Mouse (Mus musculus): ENCODE data around the gene Tnfrsf19.

Tnfrsf19 gene

DNA sequence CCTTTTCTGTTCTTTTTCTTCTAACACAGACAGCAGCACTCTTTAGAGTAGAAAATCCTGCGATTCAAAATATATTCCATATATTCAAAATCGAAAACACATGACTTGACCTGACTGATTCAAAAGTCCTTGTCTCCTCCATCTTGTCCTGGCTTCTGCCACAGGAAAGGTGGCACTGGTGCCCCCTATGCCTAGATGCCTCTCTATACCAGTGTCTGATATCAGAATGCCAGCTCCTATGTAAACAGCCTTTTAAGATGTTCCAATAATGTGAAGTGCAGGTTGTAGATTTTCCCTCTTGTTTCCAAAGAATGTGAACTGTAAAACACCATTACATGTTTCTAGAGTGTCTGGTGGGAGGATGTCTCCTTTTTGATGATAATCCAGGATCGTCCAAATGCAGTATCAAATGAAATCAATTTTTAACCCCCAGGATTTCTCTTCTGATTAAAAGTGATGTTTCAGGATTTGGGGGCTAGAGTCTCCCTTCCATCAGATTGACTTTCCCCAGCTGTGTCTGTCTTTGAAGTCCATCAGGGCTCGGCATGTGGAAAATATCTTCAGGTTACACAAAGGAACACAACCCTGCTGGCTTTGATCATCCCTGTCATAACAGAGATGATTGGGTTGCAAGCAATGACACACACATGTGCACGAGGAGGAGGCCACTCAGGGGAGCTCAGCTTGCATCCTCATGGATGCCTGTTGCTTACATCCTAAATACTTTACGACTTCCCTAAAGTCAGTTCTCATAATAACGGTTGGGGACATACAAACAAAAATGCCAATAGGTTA is 82.1 kb downstream of the Tnfrsf19 start:
- DNase-seq (ENCODE audit: low spot score), result no peak

DNA sequence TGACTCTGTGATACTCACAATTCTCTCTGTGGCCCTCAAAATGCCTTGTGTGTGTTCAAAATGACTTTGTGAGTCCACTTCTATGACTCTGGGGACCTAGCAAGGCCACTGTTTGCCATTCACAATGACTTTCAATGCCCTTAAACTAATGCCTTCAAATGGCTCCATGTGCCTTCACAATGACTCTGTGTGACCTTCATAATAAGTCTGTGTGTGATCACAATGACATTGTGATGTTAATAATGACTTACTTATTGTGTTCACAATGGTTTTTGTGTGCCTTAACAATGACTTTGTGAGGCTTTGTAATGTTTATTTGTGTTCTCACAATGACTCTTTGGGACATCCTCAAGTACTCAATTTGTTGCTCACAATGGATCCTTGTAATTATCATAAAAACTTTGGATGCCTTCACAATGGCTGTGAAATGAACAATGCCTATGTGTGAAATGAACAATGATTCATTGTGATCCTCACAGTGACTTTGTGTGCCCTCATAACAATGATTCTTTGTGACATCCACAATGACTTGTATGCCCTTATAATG is 88.6 kb downstream of the Tnfrsf19 start:
- no peak for DNase-seq (ENCODE audit: low spot score)

DNA sequence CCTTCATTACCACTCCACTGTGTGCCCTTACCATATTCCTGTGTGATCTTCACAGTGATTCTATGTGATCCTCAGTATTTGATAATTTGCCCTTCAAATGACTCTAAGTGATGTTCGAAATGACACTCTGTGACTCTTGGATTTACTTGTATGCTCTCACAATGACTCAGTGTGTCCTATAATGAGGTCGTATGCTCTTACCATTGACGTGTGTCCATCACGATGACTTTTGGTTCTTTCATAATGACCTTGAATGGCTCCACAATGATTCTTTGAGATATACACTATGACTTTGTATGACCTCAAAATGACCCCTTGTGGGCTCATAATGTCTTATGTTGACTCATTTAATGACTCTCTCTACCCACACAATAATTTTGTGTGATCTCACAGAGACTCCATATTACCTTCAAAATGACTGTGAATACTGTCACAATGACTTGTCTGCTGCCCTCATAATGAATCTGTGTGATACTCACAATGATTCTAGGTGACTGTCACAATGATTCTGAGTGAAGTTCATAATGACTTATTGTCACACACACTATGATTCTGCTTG is 108.7 kb downstream of the Tnfrsf19 start:
- DNase-seq (ENCODE audit: low spot score), result no peak

DNA sequence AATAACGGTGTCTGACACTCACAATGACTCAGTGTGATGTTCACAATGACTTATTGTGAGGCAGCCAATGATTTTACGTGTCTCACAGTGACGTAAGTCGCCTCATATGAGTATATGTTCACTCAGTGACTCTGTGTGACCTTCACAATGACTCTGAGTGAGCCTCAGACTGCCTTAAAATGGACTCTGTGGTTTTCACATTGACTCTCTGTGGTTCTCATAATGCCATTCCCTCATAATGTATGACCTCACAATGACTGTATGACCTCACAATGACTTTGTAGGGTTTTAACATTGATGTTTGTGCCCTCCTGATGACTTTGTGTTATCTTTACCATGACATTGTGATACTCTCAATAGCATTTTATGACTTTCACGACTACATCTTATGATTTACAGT is 110.6 kb downstream of the Tnfrsf19 start:
- no peak for DNase-seq (ENCODE audit: low spot score)

DNA sequence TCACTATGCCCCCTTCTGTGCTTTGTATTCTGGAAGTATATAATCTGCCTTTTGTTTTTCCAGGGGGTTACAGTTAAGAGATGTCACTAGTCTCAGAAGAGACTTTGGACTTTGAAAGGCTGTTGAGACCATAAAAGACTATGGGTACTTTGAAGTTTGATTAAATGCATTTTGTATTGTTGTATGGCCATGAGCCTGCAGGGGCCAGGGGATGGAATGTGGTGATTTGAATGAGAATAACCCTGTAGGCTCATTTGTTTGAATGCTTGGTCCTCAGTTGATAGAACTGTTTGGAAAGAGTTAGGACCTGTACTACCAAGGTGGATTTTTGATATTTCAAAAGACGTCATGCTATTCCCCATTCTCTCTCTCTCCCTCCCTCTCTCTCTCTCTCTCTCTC is 120.3 kb downstream of the Tnfrsf19 start:
- DNase-seq (ENCODE audit: low spot score), result no peak

DNA sequence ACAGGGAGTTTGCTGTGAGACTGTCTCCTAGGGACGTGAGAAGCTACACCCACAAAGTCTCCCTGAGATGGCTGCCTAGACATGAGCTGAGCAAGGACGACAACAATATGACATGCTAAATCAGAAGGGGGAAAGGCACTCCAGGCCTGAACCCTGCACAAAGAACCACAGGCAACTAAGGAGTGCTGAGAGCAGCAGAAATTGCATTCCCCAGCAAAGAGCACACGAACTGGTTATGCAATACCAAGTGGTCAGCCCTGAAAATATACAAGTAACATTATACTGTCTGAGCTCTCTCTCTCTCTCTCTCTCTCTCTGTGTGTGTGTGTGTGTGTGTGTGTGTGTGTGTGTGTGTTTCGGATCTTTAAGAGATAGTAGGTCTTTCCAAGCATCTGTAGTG is 129.6 kb downstream of the Tnfrsf19 start:
- no peak for DNase-seq (ENCODE audit: low spot score)
